Mouse (Mus musculus): ENCODE data around the gene Prpf18.

DNA sequence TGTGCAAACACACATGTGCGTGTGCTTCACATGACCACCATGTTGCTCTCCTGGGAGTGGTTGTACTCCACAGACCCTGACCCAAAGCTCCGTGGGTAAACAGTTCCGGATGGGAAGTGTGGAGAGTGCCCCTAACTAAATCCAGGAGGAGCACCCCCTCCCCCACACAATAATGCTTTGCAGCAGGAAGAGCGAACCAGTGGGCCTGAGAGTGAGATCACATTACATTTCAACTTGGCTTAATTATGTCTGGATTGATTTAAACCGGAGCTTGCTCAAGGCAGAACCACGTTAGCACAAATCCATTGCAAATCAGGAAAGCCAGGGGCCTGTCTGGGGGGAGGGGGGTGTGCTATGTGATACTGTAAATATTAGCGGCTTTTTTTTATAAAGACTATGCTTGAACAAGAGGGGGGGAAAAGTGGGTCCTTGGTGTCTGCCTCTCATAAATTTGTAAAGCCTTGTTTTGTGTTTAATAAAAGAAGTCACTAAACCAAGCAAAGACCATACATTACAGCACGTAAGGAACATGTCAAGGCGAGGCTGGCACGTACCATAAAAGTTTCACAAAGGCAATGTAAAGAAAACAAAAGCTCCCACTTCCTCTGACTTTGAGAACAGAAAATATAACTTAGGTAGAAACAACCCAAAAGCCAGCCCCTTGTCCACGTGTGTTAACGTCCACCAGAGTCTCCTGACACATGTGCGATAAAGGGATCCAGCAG lies 64.1 kb downstream of the Prpf18 start:
- no peak for TF ChIP-seq CTCF (IDR thresholded peaks at IDR 0.05; ENCODE audit: borderline replicate concordance, insufficient read depth, low read depth, low read length)
- no peak for TF ChIP-seq POLR2A (IDR thresholded peaks at IDR 0.05; ENCODE audit: borderline replicate concordance, insufficient read depth, low read length)
